Mouse (Mus musculus) kidney, embryonic 16.5 days (tissue): ENCODE results near the gene Tmem265. TPM values are rescaled to one million over a fixed set of nuclear protein-coding genes. Genes with fewer than 3 reads are reported as not detected.

Experiments
- ATAC-seq: fragments of 200-750 bp; cut with Nextera tagmentation; 2 replicates; pipeline ENCODE4 v1.8.0; 2017; ENCODE audit warnings: moderate TSS enrichment; ENCODE audit not compliant: low FRiP score, low TSS enrichment
- H3K27ac ChIP-seq: fragments of 300-500 bp; sonication (generic); 2 replicates; pipeline ENCODE4 v1.5.1; 2014; ENCODE audit warnings: low read length
- H3K27me3 ChIP-seq: fragments of 300-500 bp; sonication (generic); 2 replicates; pipeline ENCODE4 v1.6.1; 2014; ENCODE audit warnings: low read length, control low read depth, mixed read lengths; ENCODE audit not compliant: insufficient read depth
- H3K36me3 ChIP-seq: fragments of 300-500 bp; sonication (generic); 2 replicates; pipeline ENCODE4 v1.6.1; 2014; ENCODE audit warnings: low read length, control low read depth, mixed read lengths; ENCODE audit not compliant: insufficient read depth
- H3K4me1 ChIP-seq: fragments of 300-500 bp; sonication (generic); 2 replicates; pipeline ENCODE4 v1.6.1; 2014; ENCODE audit warnings: low read length, control low read depth, mixed read lengths; ENCODE audit not compliant: insufficient read depth
- H3K4me2 ChIP-seq: fragments of 300-500 bp; sonication (generic); replicated peaks from 2 replicates; pipeline ENCODE4 v1.6.1; 2014; ENCODE audit warnings: low read depth, low read length
- H3K4me3 ChIP-seq: fragments of 300-500 bp; sonication (generic); 2 replicates; pipeline ENCODE4 v1.5.1; 2014; ENCODE audit warnings: mild to moderate bottlenecking, low read length
- H3K9ac ChIP-seq: fragments of 300-500 bp; sonication (generic); replicated peaks from 2 replicates; pipeline ENCODE4 v1.6.1; 2014; ENCODE audit warnings: low read length
- H3K9me3 ChIP-seq: fragments of 300-500 bp; sonication (generic); 2 replicates; pipeline ENCODE4 v1.6.1; 2016; ENCODE audit warnings: low read length, control low read depth
- WGBS: fragments of 180-500 bp; shearing (Covaris S2); extraction: QIAGEN DNeasy Blood & Tissue Kit; methylation state at CpG from one replicate; pipeline ENCODE4 v1.1.7; 2014; 5-methylcytosine and 5-hydroxymethylcytosine counted together
- polyA plus RNA-seq: library from polyadenylated mRNA; unstranded; fragments of >200 nt; fragmentation: Nextera tagmentation; extraction: Ambion mirVana; gene quantifications from 2 replicates; pipeline ENCODE4 v1.2.1, GENCODE M21; 2015

Gene Tmem265
- polyA plus RNA-seq = 10.5 and 10.6 TPM in 2 replicates

- Histone ChIP-seq H3K4me1 (no peaks in the 10 kb centered on the region), H3K4me3 (no peak within 1 kb of the TSS), H3K27me3 (no peaks in the 10 kb centered on the region), H3K27ac (no peak within 1 kb of the TSS), H3K36me3 (peaks cover 66% of the 10 kb centered on the region), H3K4me2 (no peak within 1 kb of the TSS), H3K9me3 (no peaks in the 10 kb centered on the region), H3K9ac (no peak within 1 kb of the TSS)
- WGBS = 84% methylated on average over 5 of the region's 5 CpGs
- no peak for ATAC-seq
Measured at GRCm38 (mm10) chr7:127561340-127561858, at the start of gene Tmem265. TSS of gene Tmem265 (plus strand) at chr7:127561390.

GRCm38 (mm10) chr7:127511808-127512230 is 49.4 kb upstream of the Tmem265 start, which contains the start of gene Srcap:
TSS of gene Srcap (plus strand) at chr7:127511983.
- peak within 1 kb of the TSS; percentile 54 for H3K4me2 ChIP-seq
- H3K27ac ChIP-seq = peak within 1 kb of the TSS; percentile 99
- peaks cover 20% of the 10 kb centered on the region for H3K4me1 ChIP-seq
- H3K4me3 ChIP-seq = peak within 1 kb of the TSS; percentile 92
- peak; percentile 99 for ATAC-seq
- 0 out of 2 replicates have a peak, but pooled peaks cover 3% of the 10 kb centered on the region for H3K9me3 ChIP-seq
- H3K27me3 ChIP-seq = no peaks in the 10 kb centered on the region
- WGBS = under 1% methylated on average over 37 of the region's 37 CpGs
- H3K36me3 ChIP-seq = peaks cover 12% of the 10 kb centered on the region
- peak within 1 kb of the TSS; percentile 97 for H3K9ac ChIP-seq

DNA sequence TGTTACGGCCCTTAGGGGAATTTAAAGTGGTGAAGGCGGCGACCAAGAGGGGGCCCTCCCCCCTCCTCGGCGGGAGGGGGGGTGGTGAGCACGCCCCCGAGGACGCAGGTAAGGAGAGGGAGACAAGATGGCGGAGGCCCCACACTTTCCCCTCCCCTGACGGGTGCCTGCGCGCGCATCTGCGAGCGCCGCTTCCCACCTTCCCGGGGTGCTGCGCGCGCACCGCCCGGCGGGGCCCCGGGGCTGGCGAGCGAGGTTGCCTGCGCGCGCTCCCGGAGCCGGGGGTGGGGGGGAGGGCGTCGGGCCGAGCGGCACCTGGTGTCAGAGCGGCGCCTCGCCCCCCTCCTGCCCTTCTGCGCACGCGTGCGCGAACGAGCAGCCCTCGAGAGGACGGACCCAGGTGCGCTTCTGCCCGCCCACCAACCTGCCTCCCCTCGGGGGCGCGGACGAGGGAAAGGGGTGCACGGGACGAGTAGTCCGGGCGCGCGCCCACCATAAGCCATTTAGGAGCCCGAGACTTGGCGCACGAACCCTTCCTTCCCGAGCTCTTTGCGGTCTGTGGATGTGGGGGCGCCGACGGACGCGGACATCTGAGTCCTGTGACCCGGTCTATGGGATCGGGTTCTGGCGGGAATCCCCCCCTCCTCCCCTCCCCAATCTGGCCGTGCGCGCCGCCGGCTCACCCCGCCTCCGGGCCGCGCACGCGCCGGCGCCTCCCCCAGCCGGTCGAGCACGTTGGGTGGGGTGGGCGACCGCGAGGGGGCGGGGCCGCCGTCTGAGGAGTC is 48.8 kb upstream of the Tmem265 start:
- no peaks in the 10 kb centered on the region for H3K27me3 ChIP-seq
- peaks cover 17% of the 10 kb centered on the region for H3K36me3 ChIP-seq
- H3K4me1 ChIP-seq = peaks cover 20% of the 10 kb centered on the region
- peak; percentile 85 for ATAC-seq
- H3K9me3 ChIP-seq = 0 out of 2 replicates have a peak, but pooled peaks cover 3% of the 10 kb centered on the region
- under 1% methylated on average over 57 of the region's 93 CpGs for WGBS
- peak overlapping the region; percentile 54 for H3K4me2 ChIP-seq
- H3K27ac ChIP-seq = peak overlapping the region; percentile 99
- H3K4me3 ChIP-seq = peak overlapping the region; percentile 92
- peak overlapping the region; percentile 97 for H3K9ac ChIP-seq

GRCm38 (mm10) chr7:127513016-127513390 is 48.2 kb upstream of the Tmem265 start:
- no peaks in the 10 kb centered on the region for H3K27me3 ChIP-seq
- H3K4me1 ChIP-seq = peaks cover 20% of the 10 kb centered on the region
- WGBS = 32% methylated on average over 8 of the region's 8 CpGs
- H3K27ac ChIP-seq = peak overlapping the region; percentile 99
- H3K4me2 ChIP-seq = peak overlapping the region; percentile 54
- peak overlapping the region; percentile 92 for H3K4me3 ChIP-seq
- 0 out of 2 replicates have a peak, but pooled peaks cover 3% of the 10 kb centered on the region for H3K9me3 ChIP-seq
- ATAC-seq = no peak
- peak overlapping the region; percentile 97 for H3K9ac ChIP-seq
- H3K36me3 ChIP-seq = peaks cover 23% of the 10 kb centered on the region

- 60% methylated on average over 3 of the region's 3 CpGs for WGBS
- Histone ChIP-seq H3K9ac (peak overlapping the region; percentile 32), H3K4me3 (peak overlapping the region; percentile 92), H3K4me1 (peaks cover 20% of the 10 kb centered on the region), H3K4me2 (peak overlapping the region; percentile 54), H3K27ac (peak overlapping the region; percentile 99; the same call in 1 of the 2 replicates), H3K27me3 (no peaks in the 10 kb centered on the region), H3K36me3 (peaks cover 23% of the 10 kb centered on the region), H3K9me3 (no peaks in the 10 kb centered on the region)
- no peak for ATAC-seq
Measured at GRCm38 (mm10) chr7:127513781-127514180, 47.4 kb upstream of the Tmem265 start.

GRCm38 (mm10) chr7:127515846-127516245 is 45.3 kb upstream of the Tmem265 start:
- H3K9me3 ChIP-seq = no peaks in the 10 kb centered on the region
- H3K36me3 ChIP-seq = peaks cover 34% of the 10 kb centered on the region
- no peak overlapping the region for H3K27ac ChIP-seq
- H3K4me1 ChIP-seq = peaks cover 18% of the 10 kb centered on the region
- H3K27me3 ChIP-seq = no peaks in the 10 kb centered on the region
- 92% methylated on average over 7 of the region's 7 CpGs for WGBS
- ATAC-seq = no peak
- H3K9ac ChIP-seq = no peak overlapping the region
- H3K4me2 ChIP-seq = no peak overlapping the region
- no peak overlapping the region for H3K4me3 ChIP-seq

DNA sequence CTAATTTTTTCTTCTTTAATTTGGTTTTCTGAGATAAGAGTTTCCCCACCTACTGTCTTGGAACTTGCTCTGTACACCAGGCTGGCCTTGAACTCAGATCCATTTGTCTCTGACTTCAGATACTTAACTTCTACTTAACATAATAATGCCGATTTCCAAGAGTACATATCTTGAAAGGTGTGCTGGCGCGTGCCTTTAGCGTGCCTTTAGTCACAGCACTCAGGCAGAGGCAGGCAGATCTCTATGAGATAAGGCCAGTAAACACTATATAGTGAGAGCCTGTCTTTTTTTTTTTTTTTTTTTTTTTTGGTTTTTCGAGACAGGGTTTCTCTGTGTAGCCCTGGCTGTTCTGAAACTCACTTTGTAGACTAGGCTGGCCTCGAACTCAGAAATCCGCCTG is 44.8 kb upstream of the Tmem265 start:
- ATAC-seq = no peak
- Histone ChIP-seq H3K9ac (no peak overlapping the region), H3K4me3 (no peak overlapping the region), H3K36me3 (peaks cover 39% of the 10 kb centered on the region), H3K9me3 (no peaks in the 10 kb centered on the region), H3K27me3 (no peaks in the 10 kb centered on the region), H3K4me1 (peaks cover 13% of the 10 kb centered on the region), H3K4me2 (no peak overlapping the region), H3K27ac (no peak overlapping the region)
- WGBS = 90% methylated on average over 6 of the region's 7 CpGs

DNA sequence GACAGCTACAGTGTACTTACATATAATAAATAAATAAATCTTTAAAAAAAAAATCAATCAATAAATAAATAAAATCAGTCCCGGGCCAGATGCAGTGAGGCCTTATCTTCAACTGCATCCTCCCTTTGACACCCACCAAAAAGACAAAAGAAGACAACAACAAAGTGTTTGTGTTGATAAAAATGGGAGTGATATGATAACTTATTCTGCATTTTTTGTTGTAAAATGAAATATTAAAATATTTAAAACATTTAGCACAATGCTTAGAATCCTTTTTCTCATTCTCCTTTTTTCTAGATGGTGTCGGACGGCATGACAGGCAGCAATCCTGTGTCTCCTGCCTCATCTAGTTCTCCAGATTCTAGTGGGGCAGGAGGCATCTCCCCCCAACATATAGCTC is 41.9 kb upstream of the Tmem265 start, which contains the start of gene Gm42715:
TSS of gene Gm42715 (plus strand) at position 301 of the 400 bp plus-strand sequence.
- Histone ChIP-seq H3K36me3 (peaks cover 66% of the 10 kb centered on the region), H3K9ac (no peak within 1 kb of the TSS), H3K4me3 (no peak within 1 kb of the TSS), H3K4me2 (no peak within 1 kb of the TSS), H3K4me1 (no peaks in the 10 kb centered on the region; the same call in 1 of the 2 replicates), H3K27ac (no peak within 1 kb of the TSS), H3K27me3 (no peaks in the 10 kb centered on the region), H3K9me3 (no peaks in the 10 kb centered on the region)
- ATAC-seq = no peak
- WGBS = 92% methylated on average over 3 of the region's 3 CpGs

DNA sequence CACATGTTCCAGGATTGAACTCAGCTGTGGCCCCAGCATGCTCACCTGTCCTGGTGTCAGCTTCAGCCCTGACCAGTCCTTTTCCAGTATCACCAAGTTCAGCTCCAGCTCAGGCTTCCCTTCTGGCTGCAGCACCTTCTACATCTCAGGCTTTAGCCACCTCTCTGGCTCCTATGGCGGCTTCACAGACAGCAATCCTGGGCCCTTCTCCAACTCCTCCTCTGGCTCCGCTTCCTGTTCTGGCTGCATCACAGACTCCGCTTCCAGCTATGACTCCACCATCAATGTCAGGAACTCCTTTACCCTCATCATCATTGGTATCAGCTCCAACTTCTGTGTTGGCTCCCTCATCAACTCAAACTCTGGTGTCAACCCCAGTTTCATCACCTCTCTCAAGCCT is 19.5 kb upstream of the Tmem265 start:
- Histone ChIP-seq H3K4me2 (no peak overlapping the region), H3K27me3 (no peaks in the 10 kb centered on the region), H3K4me3 (no peak overlapping the region), H3K27ac (no peak overlapping the region), H3K9me3 (no peaks in the 10 kb centered on the region), H3K4me1 (no peaks in the 10 kb centered on the region), H3K36me3 (peaks cover 82% of the 10 kb centered on the region), H3K9ac (no peak overlapping the region)
- ATAC-seq = no peak
- 97% methylated on average over 3 of the region's 3 CpGs for WGBS
